Mouse (Mus musculus): Measurements from ENCODE around the gene Smug1. TPM values are rescaled to one million over a fixed set of nuclear protein-coding genes. Genes with fewer than 3 reads are reported as not detected.

Smug1 gene
- polyA plus RNA-seq, 1 experiment from 2014 or later: 12.2 TPM

- H3K9ac ChIP-seq (replicated peaks; ENCODE audit: low read depth): no peak overlapping the region
- no peaks in the 10 kb centered on the region for H3K36me3 ChIP-seq (ENCODE audit: insufficient read depth, low read length)
- no peak overlapping the region for H3K4me2 ChIP-seq (replicated peaks; ENCODE audit: low read depth, low read length)
- H3K27me3 ChIP-seq (replicated peaks; ENCODE audit: insufficient read depth, low read length): peaks cover 5% of the 10 kb centered on the region; the same call in 1 of the 2 replicates
- 70% methylated on average over 8 of the region's 8 CpGs for WGBS
- no peak overlapping the region for H3K4me3 ChIP-seq (ENCODE audit: low read depth, low read length)
- ATAC-seq (no peak), DNase-seq (ENCODE audit: low spot score) (no peak)
- H3K27ac ChIP-seq (ENCODE audit: low read length): no peak overlapping the region
- no peak for TF ChIP-seq EP300 (IDR thresholded peaks at IDR 0.05)
- no peak for TF ChIP-seq CTCF (IDR thresholded peaks at IDR 0.05)
- H3K9me3 ChIP-seq (ENCODE audit: low read length): no peaks in the 10 kb centered on the region
- no peaks in the 10 kb centered on the region for H3K4me1 ChIP-seq (ENCODE audit: insufficient read depth, low read depth, low read length)
These were observed 58.7 kb downstream of the Smug1 start for GRCm38 (mm10) chr15:103108066-103108676.

DNA sequence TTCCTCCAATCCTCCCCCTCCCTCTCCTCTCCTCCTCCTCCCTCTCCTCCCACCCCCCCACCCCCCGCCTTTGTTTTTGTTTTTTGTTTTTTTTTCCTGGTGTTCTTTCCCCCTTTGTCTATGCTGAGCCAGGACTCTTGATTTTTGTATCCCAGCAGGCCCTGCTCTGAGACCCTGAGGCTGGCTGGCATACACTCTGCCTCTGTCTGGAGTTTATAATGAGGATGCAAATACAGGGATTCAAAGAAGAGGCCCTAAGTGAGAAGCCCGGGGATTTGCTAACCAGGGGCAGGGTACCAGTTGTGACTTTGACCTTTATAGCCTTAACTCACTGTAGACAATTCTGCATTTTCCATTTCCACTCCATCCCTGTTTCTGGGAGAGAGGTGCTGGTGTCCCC lies 60.7 kb downstream of the Smug1 start:
- Histone ChIP-seq H3K36me3 (ENCODE audit: insufficient read depth, low read length) (no peaks in the 10 kb centered on the region), H3K4me2 (replicated peaks; ENCODE audit: low read depth, low read length) (no peak overlapping the region), H3K27me3 (replicated peaks; ENCODE audit: insufficient read depth, low read length) (peaks cover 13% of the 10 kb centered on the region), H3K27ac (ENCODE audit: low read length) (no peak overlapping the region), H3K4me1 (ENCODE audit: insufficient read depth, low read depth, low read length) (no peaks in the 10 kb centered on the region), H3K9me3 (ENCODE audit: low read length) (no peaks in the 10 kb centered on the region), H3K9ac (replicated peaks; ENCODE audit: low read depth) (no peak overlapping the region), H3K4me3 (ENCODE audit: low read depth, low read length) (no peak overlapping the region)
- DNase-seq (ENCODE audit: low spot score) (no peak), ATAC-seq (no peak)
- TF ChIP-seq CTCF (IDR thresholded peaks at IDR 0.05) (no peak), EP300 (IDR thresholded peaks at IDR 0.05) (no peak)
- WGBS: 18% methylated on average over 2 of the region's 2 CpGs

Other genes with a start within 250 kb of the Smug1 start
- not detected in 2 replicates for gene Hoxc13, start 246.0 kb downstream of the Smug1 start, polyA plus RNA-seq (2015; fragmentation: Nextera tagmentation; extraction: Ambion mirVana)
- not detected in 2 replicates for gene Hoxc12, start 230.3 kb downstream of the Smug1 start, polyA plus RNA-seq (2015; fragmentation: Nextera tagmentation; extraction: Ambion mirVana)
- gene Hoxc11, start 212.7 kb downstream of the Smug1 start, polyA plus RNA-seq (2015; fragmentation: Nextera tagmentation; extraction: Ambion mirVana): not detected in 2 replicates
- gene Hoxc10, start 200.3 kb downstream of the Smug1 start, polyA plus RNA-seq (2015; fragmentation: Nextera tagmentation; extraction: Ambion mirVana): not detected in 2 replicates
- gene Hoxc5, start 199.6 kb downstream of the Smug1 start, polyA plus RNA-seq (2015; fragmentation: Nextera tagmentation; extraction: Ambion mirVana): 0.23 TPM in 1 of 2 replicates, not detected in the other
- not detected in 2 replicates for gene Hoxc9, start 190.7 kb downstream of the Smug1 start, polyA plus RNA-seq (2015; fragmentation: Nextera tagmentation; extraction: Ambion mirVana)
- not detected in 2 replicates for gene Hoxc8, start 176.5 kb downstream of the Smug1 start, polyA plus RNA-seq (2015; fragmentation: Nextera tagmentation; extraction: Ambion mirVana)
- gene Hoxc6, start 168.8 kb downstream of the Smug1 start, polyA plus RNA-seq (2015; fragmentation: Nextera tagmentation; extraction: Ambion mirVana): not detected in 2 replicates
- 0.21 and 0.23 TPM in 2 replicates for gene Hoxc4, start 148.2 kb downstream of the Smug1 start, polyA plus RNA-seq (2015; fragmentation: Nextera tagmentation; extraction: Ambion mirVana)
- 27.8 and 29.4 TPM in 2 replicates for gene Cbx5, start 72.7 kb upstream of the Smug1 start, polyA plus RNA-seq (2015; fragmentation: Nextera tagmentation; extraction: Ambion mirVana)
- 200 and 211 TPM in 2 replicates for gene Hnrnpa1, start 73.3 kb upstream of the Smug1 start, polyA plus RNA-seq (2015; fragmentation: Nextera tagmentation; extraction: Ambion mirVana)
- 10.5 and 11.2 TPM in 2 replicates for gene Nfe2, start 91.3 kb upstream of the Smug1 start, polyA plus RNA-seq (2015; fragmentation: Nextera tagmentation; extraction: Ambion mirVana)
- gene Copz1, start 105.6 kb upstream of the Smug1 start, polyA plus RNA-seq (2015; fragmentation: Nextera tagmentation; extraction: Ambion mirVana): 162 and 163 TPM in 2 replicates
- gene Gpr84, start 143.5 kb upstream of the Smug1 start, polyA plus RNA-seq (2015; fragmentation: Nextera tagmentation; extraction: Ambion mirVana): 0.67 and 2.2 TPM in 2 replicates
- 5.0 and 6.5 TPM in 2 replicates for gene Zfp385a, start 173.0 kb upstream of the Smug1 start, polyA plus RNA-seq (2015; fragmentation: Nextera tagmentation; extraction: Ambion mirVana)
- gene Itga5, start 199.7 kb upstream of the Smug1 start, polyA plus RNA-seq (2015; fragmentation: Nextera tagmentation; extraction: Ambion mirVana): 30.0 and 31.2 TPM in 2 replicates

Measured in lung, postnatal 0 days (tissue).